25 mouse cellular contexts compared by ENCODE assay signal in the genomic region with DNA sequence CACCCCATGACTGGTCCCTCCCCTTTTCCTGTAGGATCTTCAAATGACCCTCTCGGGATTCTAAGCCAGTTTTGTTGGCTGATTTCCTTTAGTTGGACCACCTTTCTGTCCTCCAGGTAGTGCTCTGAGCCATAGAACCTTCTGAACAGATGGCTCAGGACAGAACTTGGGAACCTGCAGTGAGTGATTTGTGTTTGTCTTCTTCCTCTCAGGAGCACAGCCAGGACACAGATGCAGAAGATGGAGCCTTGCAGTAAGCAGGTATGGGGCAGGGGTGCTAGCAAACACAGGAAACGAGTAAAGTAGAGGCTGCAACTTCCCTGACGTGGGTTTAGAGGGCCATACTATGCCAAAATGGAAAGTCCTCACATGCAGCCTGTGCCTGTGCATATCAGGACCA.
"Had no signal": no experiment of that assay in that cellular context is flagged by ENCODE, and none has a peak within 500 bp of the region (broad histone marks: within the 10 kb centered on the region; RNA-seq: fewer than 3 reads in every experiment).

No protein-coding gene starts in this region.

- H3K27ac ChIP-seq: limb, embryonic 10.5 days; limb, embryonic 13.5 days; liver, embryonic 12.5 days; liver, embryonic 15.5 days; lung, embryonic 15.5 days; midbrain, embryonic 10.5 days; midbrain, embryonic 13.5 days; neural tube, embryonic 12.5 days; neural tube, embryonic 15.5 days; stomach, postnatal 0 days had no signal

- H3K4me2 ChIP-seq: limb, embryonic 13.5 days; liver, embryonic 12.5 days; liver, embryonic 15.5 days; lung, embryonic 15.5 days; midbrain, embryonic 13.5 days; neural tube, embryonic 12.5 days; neural tube, embryonic 15.5 days had no signal

- H3K9me3 ChIP-seq: limb, embryonic 10.5 days; limb, embryonic 13.5 days; liver, embryonic 12.5 days; liver, embryonic 15.5 days; lung, embryonic 15.5 days; megakaryocyte, embryonic 14.5 days; midbrain, embryonic 10.5 days; midbrain, embryonic 13.5 days; neural tube, embryonic 12.5 days; neural tube, embryonic 15.5 days had no signal

- H3K27me3 ChIP-seq: limb, embryonic 13.5 days; liver, embryonic 12.5 days; liver, embryonic 15.5 days; lung, embryonic 15.5 days; megakaryocyte, embryonic 14.5 days; midbrain, embryonic 13.5 days; neural tube, embryonic 12.5 days; neural tube, embryonic 15.5 days had no signal

- ATAC-seq: liver, embryonic 12.5 days; midbrain, embryonic 13.5 days; midbrain, embryonic 16.5 days had no signal

- H3K9ac ChIP-seq: limb, embryonic 13.5 days; liver, embryonic 12.5 days; liver, embryonic 15.5 days; lung, embryonic 15.5 days; midbrain, embryonic 13.5 days; neural tube, embryonic 12.5 days; neural tube, embryonic 15.5 days had no signal

- H3K4me3 ChIP-seq: limb, embryonic 10.5 days; limb, embryonic 13.5 days; liver, embryonic 12.5 days; liver, embryonic 15.5 days; lung, embryonic 15.5 days; megakaryocyte, embryonic 14.5 days; midbrain, embryonic 10.5 days; midbrain, embryonic 13.5 days; neural tube, embryonic 12.5 days; neural tube, embryonic 15.5 days had no signal

- DNase-seq: kidney, adult 9 months; kidney, postnatal 14 days; kidney, postnatal 4 days; liver; lung, adult 18-20 months; lung, postnatal 10 days; lung, postnatal 36 days; right cerebral cortex, adult 18-20 months; right cerebral cortex, postnatal 14 days; right cerebral cortex, postnatal 4 days; thymus, adult 2 months; thymus, postnatal 14 days; thymus, postnatal 4 days had no signal

- H3K4me1 ChIP-seq: limb, embryonic 10.5 days; limb, embryonic 13.5 days; liver, embryonic 12.5 days; lung, embryonic 15.5 days; midbrain, embryonic 10.5 days; midbrain, embryonic 13.5 days; neural tube, embryonic 12.5 days; neural tube, embryonic 15.5 days had no signal
